Mouse (Mus musculus) cerebellum, postnatal 14 days (tissue): ENCODE measurements around the gene Olfr994.

Experiments used
- DNase-seq, 2 experiments: peaks; one replicate each; pipeline ENCODE4 v3.0.0; 2021; ENCODE audit warnings: mixed read lengths in 2 of 2

The Olfr994 gene

GRCm38 (mm10) chr2:85436351-85436750 is at the start of gene Olfr994:
TSS of gene Olfr994 (minus strand) at chr2:85436451.
- no peak for DNase-seq

- peak in 1 of 2 experiments; percentile 1 for DNase-seq
Observed at GRCm38 (mm10) chr2:85466801-85467325, 30.6 kb upstream of the Olfr994 start.

- DNase-seq, result no peak
Observed at GRCm38 (mm10) chr2:85443539-85443938, 7.3 kb upstream of the Olfr994 start, which contains the start of gene Olfr995. TSS of gene Olfr995 (minus strand) at chr2:85443639.

GRCm38 (mm10) chr2:85442546-85442945 is 6.3 kb upstream of the Olfr994 start:
- no peak for DNase-seq

GRCm38 (mm10) chr2:85425893-85426292 is 10.4 kb downstream of the Olfr994 start:
- no peak for DNase-seq

GRCm38 (mm10) chr2:85414777-85415176 is 21.5 kb downstream of the Olfr994 start, which contains the start of gene Olfr993:
TSS of gene Olfr993 (minus strand) at chr2:85414877.
- DNase-seq, result no peak

- no peak for DNase-seq
Observed at GRCm38 (mm10) chr2:85409369-85409768, 26.9 kb downstream of the Olfr994 start, which contains the start of gene Olfr992. TSS of gene Olfr992 (minus strand) at chr2:85409469.
